Mouse (Mus musculus) olfactory bulb, adult 2 months (tissue): ENCODE results near the gene Txndc5. TPM values are rescaled to one million over a fixed set of nuclear protein-coding genes. Genes with fewer than 3 reads are reported as not detected.

Source experiments
- H3K27ac ChIP-seq: fragments of 200-500 bp; 2 replicates; pipeline ENCODE4 v1.5.1; 2012; ENCODE audit warnings: low read depth, low read length; ENCODE audit not compliant: insufficient read depth
- H3K4me1 ChIP-seq: fragments of 200-500 bp; 2 replicates; pipeline ENCODE4 v1.6.1; 2012; ENCODE audit warnings: low read length; ENCODE audit not compliant: control insufficient read depth, insufficient read depth
- H3K4me3 ChIP-seq: fragments of 200-500 bp; 2 replicates; pipeline ENCODE4 v1.5.1; 2012; ENCODE audit warnings: mild to moderate bottlenecking, low read depth, low read length, moderate library complexity; ENCODE audit not compliant: insufficient read depth
- CTCF ChIP-seq: fragments of 200-500 bp; IDR thresholded peaks from 2 replicates; pipeline ENCODE4 v1.5.1; 2012; ENCODE audit warnings: low read depth, mild to moderate bottlenecking, low read length, moderate library complexity; ENCODE audit not compliant: insufficient read depth
- POLR2A ChIP-seq: fragments of 200-500 bp; IDR thresholded peaks from 2 replicates; pipeline ENCODE4 v1.6.1; 2012; ENCODE audit warnings: mild to moderate bottlenecking, low read depth, low read length, moderate library complexity; ENCODE audit not compliant: insufficient read depth
- WGBS: fragments of 180-500 bp; shearing (Covaris S2); methylation state at CpG from one replicate; pipeline ENCODE4 v1.1.7; 2018; 5-methylcytosine and 5-hydroxymethylcytosine counted together
- polyA plus RNA-seq: library from polyadenylated mRNA; stranded (reverse); fragments of >200 nt; gene quantifications from 2 replicates; pipeline ENCODE4 v1.2.4, GENCODE M21; 2012; ENCODE audit warnings: low replicate concordance; ENCODE audit not compliant: missing spikeins, insufficient read depth, insufficient read length

Gene Txndc5
- polyA plus RNA-seq, 1 experiment: not detected

- Histone ChIP-seq H3K4me3 (no peak overlapping the region), H3K27ac (no peak overlapping the region), H3K4me1 (0 out of 2 replicates have a peak, but pooled peaks cover 2% of the 10 kb centered on the region)
- 88% methylated on average over 8 of the region's 8 CpGs for WGBS
- TF ChIP-seq CTCF (no peak), POLR2A (no peak)
Observed at GRCm38 (mm10) chr13:38544769-38545445, 16.3 kb upstream of the Txndc5 start.

GRCm38 (mm10) chr13:38543455-38544125, 15.0 kb upstream of the Txndc5 start:
- 55% methylated on average over 8 of the region's 8 CpGs for WGBS
- no peaks in the 10 kb centered on the region for H3K4me1 ChIP-seq
- no peak for TF ChIP-seq POLR2A
- TF ChIP-seq CTCF: no peak
- no peak overlapping the region for H3K4me3 ChIP-seq
- H3K27ac ChIP-seq: no peak overlapping the region

- TF ChIP-seq CTCF: no peak
- WGBS: 86% methylated on average over 7 of the region's 7 CpGs
- H3K4me1 ChIP-seq: no peaks in the 10 kb centered on the region
- H3K27ac ChIP-seq: no peak overlapping the region
- no peak overlapping the region for H3K4me3 ChIP-seq
Observed at GRCm38 (mm10) chr13:38539192-38539900, 10.7 kb upstream of the Txndc5 start.

- Histone ChIP-seq H3K4me1 (no peaks in the 10 kb centered on the region), H3K4me3 (no peak overlapping the region), H3K27ac (no peak overlapping the region)
- TF ChIP-seq POLR2A: no peak
- TF ChIP-seq CTCF: no peak
Observed at GRCm38 (mm10) chr13:38537521-38537920, 8.9 kb upstream of the Txndc5 start.

- WGBS: 79% methylated on average over 6 of the region's 6 CpGs
- TF ChIP-seq POLR2A (no peak), CTCF (no peak)
Observed at GRCm38 (mm10) chr13:38534731-38535130, 6.1 kb upstream of the Txndc5 start.

GRCm38 (mm10) chr13:38534016-38534415, 5.4 kb upstream of the Txndc5 start:
- Histone ChIP-seq H3K4me3 (no peak overlapping the region), H3K4me1 (no peaks in the 10 kb centered on the region), H3K27ac (no peak overlapping the region)
- WGBS: 65% methylated on average over 6 of the region's 6 CpGs
- TF ChIP-seq POLR2A: no peak
- TF ChIP-seq CTCF: no peak

More at GRCm38 (mm10) chr13:38534731-38535130, 6.1 kb upstream of the Txndc5 start:
- H3K27ac ChIP-seq: no peak overlapping the region
- no peaks in the 10 kb centered on the region for H3K4me1 ChIP-seq
- no peak overlapping the region for H3K4me3 ChIP-seq

GRCm38 (mm10) chr13:38533461-38533860, 4.8 kb upstream of the Txndc5 start:
- TF ChIP-seq POLR2A: no peak
- TF ChIP-seq CTCF: no peak
- H3K4me1 ChIP-seq: peaks cover 5% of the 10 kb centered on the region
- H3K27ac ChIP-seq: no peak overlapping the region
- H3K4me3 ChIP-seq: no peak overlapping the region
- 84% methylated on average over 10 of the region's 10 CpGs for WGBS

- WGBS: 95% methylated on average over 4 of the region's 4 CpGs
- Histone ChIP-seq H3K27ac (no peak overlapping the region), H3K4me3 (no peak overlapping the region), H3K4me1 (peaks cover 7% of the 10 kb centered on the region)
- TF ChIP-seq POLR2A (no peak), CTCF (no peak)
Observed at GRCm38 (mm10) chr13:38531498-38531897, 2.9 kb upstream of the Txndc5 start.

- no peak overlapping the region for H3K27ac ChIP-seq
- TF ChIP-seq CTCF: no peak
- TF ChIP-seq POLR2A: no peak
- H3K4me1 ChIP-seq: peaks cover 7% of the 10 kb centered on the region
- no peak overlapping the region for H3K4me3 ChIP-seq
- 94% methylated on average over 6 of the region's 6 CpGs for WGBS
Observed at GRCm38 (mm10) chr13:38529576-38529975, 952 bp upstream of the Txndc5 start.
